Mouse (Mus musculus): ENCODE measurements at regions not wholly inside any gene's neighbourhood (a gene's known extent, or its start where the extent isn't known, plus 50 kb on each side); places are given as distances from the start of the nearest gene placed in this dataset.

DNA sequence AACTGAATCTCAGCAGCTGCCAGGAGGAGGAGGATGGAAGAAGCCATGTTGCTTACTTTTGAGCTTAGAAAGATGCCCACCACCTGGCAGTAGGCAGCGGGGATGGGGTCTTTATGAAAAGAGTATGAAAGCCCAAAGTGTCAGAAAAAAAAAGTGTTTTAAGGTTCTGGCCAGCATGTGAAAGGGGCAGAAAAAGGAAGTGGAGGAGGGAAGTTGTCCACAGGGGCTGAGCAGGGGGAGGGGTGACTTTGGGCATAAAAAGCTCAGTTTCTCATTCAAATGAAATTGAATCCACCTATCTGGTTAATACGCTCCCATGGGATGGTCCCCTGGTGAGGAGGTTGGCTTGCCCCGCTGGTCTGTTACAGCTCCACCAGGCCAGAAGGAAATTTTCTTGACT is 50.4 kb upstream of the L3mbtl4 start:
- WGBS: 88% methylated on average over 3 of the region's 3 CpGs
- Histone ChIP-seq H3K9ac (ENCODE audit: low read depth, low read length) (no peak overlapping the region), H3K4me2 (ENCODE audit: low read length) (no peak overlapping the region), H3K9me3 (replicated peaks; ENCODE audit: low read length) (no peaks in the 10 kb centered on the region), H3K4me3 (replicated peaks; ENCODE audit: low read depth, low read length) (no peak overlapping the region), H3K27ac (no peak overlapping the region), H3K4me1 (replicated peaks; ENCODE audit: insufficient read depth, low read length) (no peaks in the 10 kb centered on the region), H3K27me3 (ENCODE audit: insufficient read depth, low read length) (no peaks in the 10 kb centered on the region), H3K36me3 (ENCODE audit: insufficient read depth, low read length) (no peaks in the 10 kb centered on the region)
- TF ChIP-seq CTCF (IDR thresholded peaks at IDR 0.05; ENCODE audit: low read depth): no peak
- ATAC-seq (replicated peaks; ENCODE audit: low FRiP score, low read depth): no peak
- DNase-seq (ENCODE audit: low spot score): no peak
